Mouse (Mus musculus) midbrain, embryonic 15.5 days (tissue): Measurements from ENCODE around the gene Wnt11. TPM values are rescaled to one million over a fixed set of nuclear protein-coding genes. Genes with fewer than 3 reads are reported as not detected.

Experiments used
- ATAC-seq: fragments of 200-750 bp; cut with Nextera tagmentation; replicated peaks from 2 replicates; pipeline ENCODE4 v1.8.0; 2017; ENCODE audit warnings: moderate TSS enrichment
- H3K27ac ChIP-seq: fragments of 300-500 bp; sonication (generic); 2 replicates; pipeline ENCODE4 v1.5.1; 2015; ENCODE audit warnings: mild to moderate bottlenecking, inconsistent platforms
- H3K27me3 ChIP-seq: fragments of 300-500 bp; sonication (generic); replicated peaks from 2 replicates; pipeline ENCODE4 v1.6.1; 2015; ENCODE audit warnings: inconsistent platforms
- H3K36me3 ChIP-seq: fragments of 300-500 bp; sonication (generic); replicated peaks from 2 replicates; pipeline ENCODE4 v1.6.1; 2015; ENCODE audit warnings: inconsistent platforms
- H3K4me1 ChIP-seq: fragments of 300-500 bp; sonication (generic); 2 replicates; pipeline ENCODE4 v1.6.1; 2015; ENCODE audit warnings: inconsistent platforms
- H3K4me2 ChIP-seq: fragments of 300-500 bp; sonication (generic); 2 replicates; pipeline ENCODE4 v1.6.1; 2015; ENCODE audit warnings: inconsistent platforms, mild to moderate bottlenecking, moderate library complexity
- H3K4me3 ChIP-seq: fragments of 300-500 bp; sonication (generic); 2 replicates; pipeline ENCODE4 v1.5.1; 2015; ENCODE audit warnings: mild to moderate bottlenecking, inconsistent platforms
- H3K9ac ChIP-seq: fragments of 300-500 bp; sonication (generic); 2 replicates; pipeline ENCODE4 v1.6.1; 2015; ENCODE audit warnings: mild to moderate bottlenecking, inconsistent platforms
- H3K9me3 ChIP-seq: fragments of 300-500 bp; sonication (generic); 2 replicates; pipeline ENCODE4 v1.6.1; 2016; ENCODE audit warnings: inconsistent platforms
- WGBS: fragments of 180-500 bp; shearing (Covaris S2); methylation state at CpG from one replicate; pipeline ENCODE4 v1.1.7; 2015; ENCODE audit warnings: mixed read lengths; 5-methylcytosine and 5-hydroxymethylcytosine counted together
- polyA plus RNA-seq: library from polyadenylated mRNA; unstranded; fragments of >200 nt; fragmentation: Nextera tagmentation; extraction: Ambion mirVana; gene quantifications from 2 replicates; pipeline ENCODE4 v1.2.1, GENCODE M21; 2015

Wnt11 gene
- polyA plus RNA-seq, 1 experiment from 2014 or later, result 0.99 TPM

GRCm38 (mm10) chr7:98895501-98896095 lies 60.7 kb downstream of the Wnt11 start:
- Histone ChIP-seq H3K4me1 (peaks cover 6% of the 10 kb centered on the region; the same call in 1 of the 2 replicates), H3K4me3 (no peak overlapping the region), H3K36me3 (no peaks in the 10 kb centered on the region), H3K9ac (no peak overlapping the region), H3K4me2 (no peak overlapping the region), H3K27ac (no peak overlapping the region), H3K27me3 (no peaks in the 10 kb centered on the region), H3K9me3 (no peaks in the 10 kb centered on the region)
- no peak for ATAC-seq
- 52% methylated on average over 10 of the region's 10 CpGs for whole genome bisulfite sequencing

- no peaks in the 10 kb centered on the region for H3K9me3 ChIP-seq
- no peaks in the 10 kb centered on the region for H3K27me3 ChIP-seq
- 94% methylated on average over 8 of the region's 8 CpGs for WGBS
- H3K4me2 ChIP-seq, result no peak overlapping the region
- ATAC-seq, result no peak
- no peaks in the 10 kb centered on the region for H3K36me3 ChIP-seq
- H3K27ac ChIP-seq, result no peak overlapping the region
- H3K4me1 ChIP-seq, result peaks cover 4% of the 10 kb centered on the region; the same call in 1 of the 2 replicates
- no peak overlapping the region for H3K4me3 ChIP-seq
- H3K9ac ChIP-seq, result no peak overlapping the region
Observed at GRCm38 (mm10) chr7:98897323-98897722, 62.4 kb downstream of the Wnt11 start.

- WGBS, result 95% methylated on average over 4 of the region's 4 CpGs
- no peaks in the 10 kb centered on the region for H3K27me3 ChIP-seq
- no peak overlapping the region for H3K27ac ChIP-seq
- ATAC-seq, result no peak
- no peaks in the 10 kb centered on the region for H3K9me3 ChIP-seq
- H3K4me3 ChIP-seq, result no peak overlapping the region
- H3K36me3 ChIP-seq, result no peaks in the 10 kb centered on the region
- H3K9ac ChIP-seq, result no peak overlapping the region
- no peak overlapping the region for H3K4me2 ChIP-seq
- peaks cover 4% of the 10 kb centered on the region; the same call in 1 of the 2 replicates for H3K4me1 ChIP-seq
Observed at GRCm38 (mm10) chr7:98899815-98900214, 64.9 kb downstream of the Wnt11 start.

GRCm38 (mm10) chr7:98901120-98901519 lies 66.2 kb downstream of the Wnt11 start:
- no peaks in the 10 kb centered on the region for H3K4me1 ChIP-seq
- 93% methylated on average over 1 of the region's 1 CpGs for WGBS
- no peaks in the 10 kb centered on the region for H3K36me3 ChIP-seq
- no peak for ATAC-seq
- no peak overlapping the region for H3K9ac ChIP-seq
- H3K9me3 ChIP-seq, result no peaks in the 10 kb centered on the region
- no peaks in the 10 kb centered on the region for H3K27me3 ChIP-seq
- H3K27ac ChIP-seq, result no peak overlapping the region
- no peak overlapping the region for H3K4me2 ChIP-seq
- H3K4me3 ChIP-seq, result no peak overlapping the region

- ATAC-seq, result no peak
- H3K4me1 ChIP-seq, result no peaks in the 10 kb centered on the region
- H3K36me3 ChIP-seq, result no peaks in the 10 kb centered on the region
- H3K4me2 ChIP-seq, result no peak overlapping the region
- no peaks in the 10 kb centered on the region for H3K9me3 ChIP-seq
- 47% methylated on average over 5 of the region's 5 CpGs for WGBS
- H3K27me3 ChIP-seq, result no peaks in the 10 kb centered on the region
- no peak overlapping the region for H3K27ac ChIP-seq
- no peak overlapping the region for H3K4me3 ChIP-seq
- H3K9ac ChIP-seq, result no peak overlapping the region
Observed at GRCm38 (mm10) chr7:98903884-98904283, 69.0 kb downstream of the Wnt11 start.

Other genes with a start within 250 kb of the Wnt11 start
- gene Emsy, start 178.3 kb upstream of the Wnt11 start, polyA plus RNA-seq, result 34.4 and 40.8 TPM in 2 replicates
- gene Thap12, start 132.0 kb upstream of the Wnt11 start, polyA plus RNA-seq, result 44.2 and 47.1 TPM in 2 replicates